Comparison of ENCODE assay signal across 10 mouse cellular contexts in genomic region chr12:112592985-112593734, GRCm38 (mm10). TPM values are rescaled to one million over a fixed set of nuclear protein-coding genes. Genes with fewer than 3 reads are reported as not detected.
DNase-seq lines count a peak whose midpoint lies in the region; ATAC-seq and TF ChIP-seq lines count a peak whose summit lies in the region.
"Had no signal": no experiment of that assay in that cellular context is flagged by ENCODE, and none has a peak within 500 bp of the region (broad histone marks: within the 10 kb centered on the region; RNA-seq: fewer than 3 reads in every experiment).

No protein-coding gene starts in this region.

- peaks cover 4% of the 10 kb centered on the region for H3K36me3 ChIP-seq in heart, embryonic 10.5 days
- H3K36me3 ChIP-seq in lung, embryonic 16.5 days (ENCODE audit: control insufficient read depth, insufficient read depth, low read length) = no peaks in the 10 kb centered on the region
- no peaks in the 10 kb centered on the region for H3K36me3 ChIP-seq in lung, postnatal 0 days (ENCODE audit: insufficient read depth, low read length)
- H3K36me3 ChIP-seq: embryonic facial prominence, embryonic 12.5 days had no signal

- WGBS in heart, embryonic 10.5 days = 70% methylated on average over 21 of the region's 21 CpGs
- 51% methylated on average over 21 of the region's 21 CpGs for WGBS in lung, embryonic 16.5 days
- WGBS in lung, postnatal 0 days = 43% methylated on average over 21 of the region's 21 CpGs

- no peak overlapping the region for H3K9ac ChIP-seq in lung, embryonic 16.5 days (ENCODE audit: low read length)
- H3K9ac ChIP-seq in lung, postnatal 0 days (replicated peaks; ENCODE audit: low read depth) = no peak overlapping the region
- H3K9ac ChIP-seq: embryonic facial prominence, embryonic 12.5 days had no signal

- no peak for ATAC-seq in lung, embryonic 16.5 days (ENCODE audit: low read depth)
- peak; percentile 18 for ATAC-seq in lung, postnatal 0 days

- H3K4me3 ChIP-seq in heart, embryonic 10.5 days = no peak overlapping the region
- H3K4me3 ChIP-seq in lung, embryonic 16.5 days (ENCODE audit: low read length) = no peak overlapping the region
- H3K4me3 ChIP-seq in brown adipose tissue, adult 24 weeks (ENCODE audit: insufficient read depth, low read depth, low read length) = peak overlapping the region; percentile 37
- H3K4me3 ChIP-seq in lung, postnatal 0 days (ENCODE audit: low read depth, low read length) = no peak overlapping the region
- H3K4me3 ChIP-seq: embryonic facial prominence, embryonic 12.5 days had no signal

- H3K4me2 ChIP-seq in lung, embryonic 16.5 days (ENCODE audit: low read depth, low read length) = peak overlapping the region; percentile 7; the same call in 1 of the 2 replicates
- H3K4me2 ChIP-seq in lung, postnatal 0 days (replicated peaks; ENCODE audit: low read depth, low read length) = no peak overlapping the region
- H3K4me2 ChIP-seq: embryonic facial prominence, embryonic 12.5 days had no signal

- peak; percentile 29 for TF ChIP-seq CTCF in lung, postnatal 0 days (IDR thresholded peaks at IDR 0.05)

- no peak for DNase-seq in heart, embryonic 10.5 days (ENCODE audit: low spot score)
- DNase-seq in heart, postnatal 25 days (ENCODE audit: low spot score) = no peak
- no peak for DNase-seq in lung, postnatal 25 days (ENCODE audit: low spot score)
- peak; percentile 62 for DNase-seq in lung, postnatal 0 days (ENCODE audit: low spot score)
- DNase-seq in frontal cortex, postnatal 25 days (ENCODE audit: low spot score in 2 of 2) = no peak
- DNase-seq in cerebellum, postnatal 4 days (ENCODE audit: low spot score in 2 of 2) = no peak
- DNase-seq: thymus, adult 18-20 months had no signal

- peaks cover 94% of the 10 kb centered on the region for H3K4me1 ChIP-seq in heart, embryonic 10.5 days
- peaks cover 52% of the 10 kb centered on the region for H3K4me1 ChIP-seq in lung, embryonic 16.5 days (replicated peaks; ENCODE audit: control insufficient read depth, insufficient read depth, low read length)
- H3K4me1 ChIP-seq in brown adipose tissue, adult 24 weeks (ENCODE audit: control insufficient read depth, insufficient read depth, insufficient read length, low read length) = peaks cover 72% of the 10 kb centered on the region
- H3K4me1 ChIP-seq in lung, postnatal 0 days (ENCODE audit: insufficient read depth, low read depth, low read length) = peaks cover 33% of the 10 kb centered on the region

- intact Hi-C loops in heart, postnatal 25 days (cut with DNase I) = no loop called here

- no peak for TF ChIP-seq EP300 in lung, postnatal 0 days (IDR thresholded peaks at IDR 0.05)

- H3K9me3 ChIP-seq in heart, embryonic 10.5 days = no peaks in the 10 kb centered on the region
- H3K9me3 ChIP-seq in lung, embryonic 16.5 days (ENCODE audit: control insufficient read depth, low read length) = no peaks in the 10 kb centered on the region
- H3K9me3 ChIP-seq in lung, postnatal 0 days (ENCODE audit: low read length) = no peaks in the 10 kb centered on the region
- H3K9me3 ChIP-seq: embryonic facial prominence, embryonic 12.5 days had no signal

- peaks cover 33% of the 10 kb centered on the region for H3K27me3 ChIP-seq in heart, embryonic 10.5 days (ENCODE audit: insufficient read depth, poor library complexity, severe bottlenecking)
- no peaks in the 10 kb centered on the region for H3K27me3 ChIP-seq in lung, embryonic 16.5 days (ENCODE audit: control insufficient read depth, insufficient read depth, low read depth, low read length)
- H3K27me3 ChIP-seq in lung, postnatal 0 days (replicated peaks; ENCODE audit: insufficient read depth, low read length) = no peaks in the 10 kb centered on the region

- peak overlapping the region; percentile 76; the same call in 1 of the 2 replicates for H3K27ac ChIP-seq in heart, embryonic 10.5 days
- peak overlapping the region; percentile 43 for H3K27ac ChIP-seq in lung, embryonic 16.5 days (ENCODE audit: low read length)
- H3K27ac ChIP-seq in brown adipose tissue, adult 24 weeks (replicated peaks; ENCODE audit: low read depth, low read length) = peak overlapping the region; percentile 76
- H3K27ac ChIP-seq in lung, postnatal 0 days (ENCODE audit: low read length) = peak overlapping the region; percentile 54; the same call in 1 of the 2 replicates
- H3K27ac ChIP-seq: embryonic facial prominence, embryonic 12.5 days had no signal

RNA-seq across cellular contexts. Expression of gene Inf2, which starts 4.6 kb away (rescaled TPM):
- 3.5 and 5.6 TPM in 2 replicates for polyA plus RNA-seq in heart, embryonic 10.5 days (2016; fragmentation: Nextera tagmentation; extraction: Ambion mirVana)
- total RNA-seq in heart, postnatal 25 days (2021) = 10 to 100 TPM; 15.8 to 20.0 TPM
- polyA plus RNA-seq in lung, embryonic 16.5 days (2015; fragmentation: Nextera tagmentation; extraction: Ambion mirVana) = 3.5 and 3.7 TPM in 2 replicates
- 12.9 and 13.5 TPM in 2 replicates for polyA plus RNA-seq in brown adipose tissue, adult 24 weeks (2012; ENCODE audit: insufficient read depth, insufficient read length, missing spikeins)
- 4.9 and 5.2 TPM in 2 replicates for polyA plus RNA-seq in lung, postnatal 0 days (2015; fragmentation: Nextera tagmentation; extraction: Ambion mirVana)

RNA-seq across cellular contexts. Expression of gene Adssl1, which starts 26.7 kb away (rescaled TPM):
- polyA plus RNA-seq in heart, embryonic 10.5 days (2016; fragmentation: Nextera tagmentation; extraction: Ambion mirVana) = 57.2 and 99.3 TPM in 2 replicates
- total RNA-seq in heart, postnatal 25 days (2021) = 100 to 1,000 TPM; 147 TPM
- 9.4 and 10.3 TPM in 2 replicates for polyA plus RNA-seq in lung, embryonic 16.5 days (2015; fragmentation: Nextera tagmentation; extraction: Ambion mirVana)
- 34.5 and 46.5 TPM in 2 replicates for polyA plus RNA-seq in brown adipose tissue, adult 24 weeks (2012; ENCODE audit: insufficient read depth, insufficient read length, missing spikeins)
- polyA plus RNA-seq in lung, postnatal 0 days (2015; fragmentation: Nextera tagmentation; extraction: Ambion mirVana) = 29.9 and 43.0 TPM in 2 replicates

RNA-seq across cellular contexts. Expression of gene Siva1, which starts 51.3 kb away (rescaled TPM):
- 175 and 207 TPM in 2 replicates for polyA plus RNA-seq in heart, embryonic 10.5 days (2016; fragmentation: Nextera tagmentation; extraction: Ambion mirVana)
- 10 to 100 TPM; 29.5 to 35.7 TPM for total RNA-seq in heart, postnatal 25 days (2021)
- polyA plus RNA-seq in lung, embryonic 16.5 days (2015; fragmentation: Nextera tagmentation; extraction: Ambion mirVana) = 181 and 206 TPM in 2 replicates
- polyA plus RNA-seq in brown adipose tissue, adult 24 weeks (2012; ENCODE audit: insufficient read depth, insufficient read length, missing spikeins) = 36.7 and 42.7 TPM in 2 replicates
- polyA plus RNA-seq in lung, postnatal 0 days (2015; fragmentation: Nextera tagmentation; extraction: Ambion mirVana) = 130 and 152 TPM in 2 replicates
